Mouse (Mus musculus) 3T3-L1 (cell line): ENCODE data around the gene Rapgef2.
"Not testable (repeated sequence)": the region's sequence is repeated elsewhere in the genome, so short reads cannot be mapped to it uniquely, and the experiment has no call there.

Experiments
- DNase-seq: peaks from one replicate; pipeline ENCODE4 v3.0.0-alpha.2; 2015; ENCODE audit warnings: low read depth, low spot score

Gene Rapgef2

GRCm38 (mm10) chr3:79233478-79234415 is 52.6 kb downstream of the Rapgef2 start:
- peak; percentile 84 for DNase-seq

DNA sequence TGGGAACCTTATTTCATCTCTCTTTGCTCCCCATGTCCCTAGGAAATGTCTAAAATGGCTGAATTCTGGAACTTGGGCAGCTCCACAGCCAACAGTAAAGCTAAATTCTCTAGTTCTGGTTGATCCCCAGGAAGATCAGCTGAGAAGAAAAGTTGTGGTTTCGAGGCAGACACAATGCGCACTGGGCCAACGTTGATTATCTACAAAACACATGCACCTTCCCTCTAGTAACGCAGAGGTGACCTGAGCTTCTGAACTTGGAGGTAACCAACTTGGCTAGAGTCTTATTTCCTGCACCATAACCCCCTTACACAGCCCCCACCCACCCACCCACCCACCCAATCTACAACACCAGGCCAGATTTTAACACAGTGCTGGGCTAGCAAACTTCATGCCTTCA is 55.6 kb downstream of the Rapgef2 start:
- no peak for DNase-seq

DNA sequence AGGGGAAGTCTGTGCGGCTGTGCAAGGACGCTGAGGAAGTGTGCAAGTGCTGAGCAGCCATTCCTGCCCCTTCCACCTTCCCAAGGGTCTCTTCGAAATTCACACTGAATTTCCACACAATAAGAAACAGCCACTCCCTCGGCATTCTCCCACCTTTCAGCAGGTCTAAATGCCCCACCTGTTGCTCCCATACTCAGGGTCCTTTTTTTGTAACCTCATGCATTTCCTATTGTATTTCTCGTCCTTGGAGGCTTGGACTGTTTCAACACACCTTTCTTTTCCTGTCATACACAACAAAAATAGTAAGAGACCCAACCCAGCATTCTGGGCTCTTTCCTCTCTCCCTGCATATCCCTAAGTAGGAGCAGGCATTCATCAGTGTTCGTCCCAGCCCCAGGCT is 56.8 kb downstream of the Rapgef2 start:
- no peak for DNase-seq

- DNase-seq, result no peak
Observed at GRCm38 (mm10) chr3:79228304-79228703, 58.0 kb downstream of the Rapgef2 start.

GRCm38 (mm10) chr3:79227356-79228088 is 58.8 kb downstream of the Rapgef2 start:
- DNase-seq, result no peak

DNA sequence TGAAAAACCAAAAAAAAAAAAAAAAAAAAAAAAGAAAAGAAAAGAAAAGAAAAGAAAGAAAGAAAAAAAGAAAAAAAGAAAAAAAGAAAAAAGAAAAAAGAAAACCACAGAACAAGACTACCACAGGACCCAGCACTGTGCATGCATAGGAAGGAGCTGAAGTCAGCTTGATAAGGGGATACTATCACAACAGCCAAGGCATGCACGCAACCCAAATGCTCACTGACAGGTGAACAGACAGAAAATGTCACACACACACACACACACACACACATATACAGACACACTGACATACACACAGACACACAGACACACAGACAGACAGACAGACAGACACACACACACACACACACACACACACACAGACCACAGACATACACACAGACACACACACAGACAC is 59.5 kb downstream of the Rapgef2 start:
- DNase-seq, result not testable (repeated sequence)

DNA sequence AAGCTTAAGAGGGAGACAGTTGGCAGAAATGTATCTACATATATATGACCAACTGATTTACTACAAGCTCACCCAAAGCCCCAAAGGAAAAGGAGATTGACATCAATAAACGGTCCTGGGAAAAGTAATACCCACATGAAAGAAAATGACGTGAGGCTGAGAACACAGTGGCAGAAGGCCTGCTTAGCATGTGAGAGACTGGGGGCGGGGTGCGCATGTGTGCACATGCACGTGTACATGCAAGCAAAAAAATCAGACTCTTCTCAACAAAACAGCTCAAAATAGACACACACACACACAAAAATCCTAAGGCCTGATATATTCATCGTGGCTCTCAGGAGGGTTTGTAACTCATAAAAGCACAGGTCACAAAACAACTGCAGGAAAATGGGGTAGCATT is 60.4 kb downstream of the Rapgef2 start:
- DNase-seq, result no peak

DNA sequence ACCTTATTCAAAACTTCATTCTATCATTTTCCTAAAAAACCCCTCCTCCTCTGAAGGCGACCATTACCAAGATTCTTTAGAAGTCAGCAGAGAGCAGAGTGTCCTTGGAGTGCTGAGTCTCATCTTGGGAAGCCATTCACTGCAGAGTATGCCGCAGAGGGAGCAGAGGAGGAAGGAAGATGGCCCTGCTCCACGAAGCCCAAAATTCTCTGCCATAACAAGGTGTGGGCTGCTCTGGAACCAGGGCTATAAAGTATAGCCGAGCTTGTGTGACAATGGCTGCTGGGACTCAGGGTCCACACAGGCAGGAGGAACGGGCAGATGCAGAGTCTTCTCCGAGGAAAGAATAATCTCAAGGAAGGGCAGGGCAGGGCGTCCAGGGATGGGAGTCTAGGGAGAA is 62.0 kb downstream of the Rapgef2 start:
- no peak for DNase-seq

DNA sequence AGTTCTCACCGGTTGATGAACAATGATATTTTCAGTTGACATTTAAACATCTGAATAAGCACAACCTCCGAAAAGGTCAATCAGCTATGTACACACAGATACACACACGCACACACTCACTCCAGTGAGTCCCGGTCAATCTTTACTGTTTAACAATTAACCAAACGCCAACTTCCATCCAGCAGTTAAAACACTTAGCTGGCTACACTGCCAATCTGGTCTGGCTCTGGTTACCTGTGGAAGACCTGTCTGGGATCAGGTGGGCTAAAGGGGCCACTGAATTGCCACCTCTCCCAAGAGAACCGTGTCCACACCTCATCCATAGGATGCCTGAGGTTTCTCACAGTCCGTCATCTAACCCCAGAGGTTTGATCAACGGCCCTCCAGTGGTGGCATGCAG is 63.0 kb downstream of the Rapgef2 start:
- no peak for DNase-seq

DNA sequence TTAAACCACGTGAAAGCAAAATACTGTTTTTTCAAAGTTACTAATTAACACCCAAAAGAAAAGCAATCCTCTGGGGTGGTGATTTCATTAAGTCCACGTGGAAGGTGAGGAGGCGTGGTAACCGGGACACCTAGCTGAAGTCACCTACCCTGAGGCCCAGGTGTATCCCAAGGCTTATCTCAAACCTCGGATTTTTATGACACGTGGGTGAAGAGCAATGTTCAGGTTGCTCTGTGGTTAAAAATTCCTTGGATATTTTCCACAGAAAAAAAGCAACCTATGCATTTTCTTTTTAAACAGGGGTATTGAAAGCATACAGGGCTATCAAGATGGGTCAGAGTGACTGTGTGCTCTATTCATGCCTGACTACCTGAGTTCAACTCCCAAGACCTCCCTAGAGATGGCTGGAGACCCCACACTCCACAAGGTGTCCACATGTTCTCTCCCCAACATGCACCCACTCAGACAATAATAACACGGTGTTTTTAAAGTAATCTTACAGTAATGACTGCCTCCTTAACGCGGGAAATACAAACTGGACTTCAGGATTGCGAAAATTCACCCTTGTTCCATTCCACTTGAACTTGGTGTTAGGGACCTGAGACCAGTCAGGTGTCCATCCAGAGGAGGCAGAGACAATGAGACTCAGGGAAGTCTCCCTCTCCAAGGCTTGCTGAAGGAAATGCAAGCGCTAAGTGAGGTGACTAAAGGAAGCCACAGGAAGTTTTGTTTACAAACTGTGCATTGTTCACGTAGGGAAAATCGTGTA is 63.9 kb downstream of the Rapgef2 start:
- DNase-seq, result no peak

DNA sequence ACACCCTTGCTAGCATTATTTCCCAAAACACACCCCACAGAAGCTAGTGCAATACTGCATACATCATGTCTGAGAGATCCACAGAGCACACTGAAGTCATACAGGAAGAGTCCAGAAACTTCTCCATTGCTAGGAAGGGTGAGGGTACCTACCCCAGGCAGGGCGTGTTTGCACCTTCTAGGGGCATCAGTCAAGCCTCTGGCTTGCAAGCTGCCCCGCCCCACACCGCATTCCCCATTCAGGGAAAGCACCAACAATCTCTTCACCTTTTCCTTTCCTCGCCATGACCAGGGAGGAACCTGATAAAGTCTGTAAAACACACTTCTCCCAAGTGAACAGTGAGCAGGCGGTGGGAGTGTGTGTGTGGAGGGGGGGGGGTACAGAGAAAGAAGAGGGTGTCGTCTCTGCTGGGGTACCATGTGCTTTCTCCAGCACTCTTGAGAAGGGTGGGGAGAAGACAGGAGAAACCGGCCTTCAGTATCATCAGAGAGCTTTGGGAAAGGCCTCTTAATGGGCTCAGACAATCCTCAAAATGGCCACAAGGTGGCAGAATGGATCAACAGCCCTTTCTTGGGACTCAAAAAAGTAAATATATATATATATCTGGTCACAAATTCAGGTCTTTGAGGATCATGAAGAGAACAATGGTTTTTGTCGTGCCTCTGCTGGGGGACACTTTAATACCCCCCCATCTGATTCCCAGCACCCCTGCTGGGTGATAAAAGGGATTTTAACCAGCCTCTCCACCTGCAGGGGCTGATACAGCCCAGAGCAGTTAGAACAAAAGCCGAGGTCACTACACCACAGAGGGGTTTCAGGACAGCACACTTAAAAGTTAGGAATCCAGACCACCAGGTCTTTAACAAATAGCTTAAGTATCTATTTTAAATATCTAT is 64.8 kb downstream of the Rapgef2 start:
- DNase-seq, result peak; percentile 86

- no peak for DNase-seq
Observed at GRCm38 (mm10) chr3:79219144-79219930, 67.0 kb downstream of the Rapgef2 start.

GRCm38 (mm10) chr3:79218566-79219051 is 67.7 kb downstream of the Rapgef2 start:
- no peak for DNase-seq

DNA sequence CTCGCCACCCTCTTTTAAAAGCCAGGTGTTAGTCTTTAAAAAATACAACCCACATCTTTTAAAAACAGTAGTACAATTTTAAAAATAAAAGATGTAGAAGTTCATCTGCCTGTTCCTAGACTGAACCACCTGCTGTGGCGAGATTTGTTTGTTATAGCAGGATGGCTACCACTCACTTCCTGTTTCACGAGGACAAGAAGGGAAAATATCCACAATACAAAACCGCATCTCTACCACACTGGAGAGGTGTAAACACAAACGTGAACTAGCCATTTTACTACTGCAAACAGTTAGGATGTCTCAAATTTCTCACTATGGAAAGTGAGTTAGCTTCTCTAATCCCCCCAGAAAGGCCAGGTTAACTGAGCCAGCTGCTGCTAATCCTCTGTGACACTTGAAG is 76.1 kb downstream of the Rapgef2 start:
- no peak for DNase-seq

- no peak for DNase-seq
Observed at GRCm38 (mm10) chr3:79207216-79207615, 79.1 kb downstream of the Rapgef2 start.

DNA sequence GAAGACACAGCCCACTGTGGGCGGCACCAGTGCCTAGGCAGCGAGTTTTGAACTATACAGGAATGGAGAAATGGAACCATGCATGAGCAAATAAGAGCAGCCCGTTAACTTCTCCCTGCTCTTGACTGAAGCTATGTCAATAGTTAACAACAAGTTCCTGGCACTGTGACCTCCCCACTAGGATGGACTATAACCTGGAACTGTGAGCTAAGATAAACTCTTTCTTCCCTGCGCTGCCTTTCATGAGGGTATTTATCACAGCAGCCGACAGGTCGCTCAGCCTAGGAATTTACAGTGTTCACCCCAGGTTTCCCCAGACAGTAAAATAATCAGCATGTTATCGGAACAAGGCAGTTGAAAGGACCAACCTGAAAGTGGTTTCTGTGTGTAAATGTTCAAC is 79.8 kb downstream of the Rapgef2 start:
- no peak for DNase-seq

DNA sequence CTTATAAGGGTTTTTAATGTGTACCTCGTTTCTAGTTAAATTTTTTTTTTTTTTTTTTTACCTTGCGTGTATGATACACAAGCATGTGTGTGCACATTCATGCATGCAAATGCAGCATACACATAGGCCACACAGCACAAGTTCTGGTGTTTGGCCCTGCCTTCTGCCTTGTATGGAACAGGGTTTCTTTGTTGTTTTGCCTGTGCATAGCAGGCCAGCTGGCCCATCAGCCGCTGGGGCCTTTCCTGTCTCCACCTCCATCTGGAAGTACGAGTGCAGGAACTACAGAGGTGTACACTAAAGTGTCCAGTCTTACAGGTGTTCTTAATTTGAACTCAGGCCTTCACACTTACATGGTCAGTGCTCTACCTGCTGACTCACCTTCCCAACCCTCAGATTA is 80.3 kb downstream of the Rapgef2 start:
- no peak for DNase-seq

GRCm38 (mm10) chr3:79205112-79205511 is 81.2 kb downstream of the Rapgef2 start:
- no peak for DNase-seq

- no peak for DNase-seq
Observed at GRCm38 (mm10) chr3:79204261-79204660, 82.1 kb downstream of the Rapgef2 start.

DNA sequence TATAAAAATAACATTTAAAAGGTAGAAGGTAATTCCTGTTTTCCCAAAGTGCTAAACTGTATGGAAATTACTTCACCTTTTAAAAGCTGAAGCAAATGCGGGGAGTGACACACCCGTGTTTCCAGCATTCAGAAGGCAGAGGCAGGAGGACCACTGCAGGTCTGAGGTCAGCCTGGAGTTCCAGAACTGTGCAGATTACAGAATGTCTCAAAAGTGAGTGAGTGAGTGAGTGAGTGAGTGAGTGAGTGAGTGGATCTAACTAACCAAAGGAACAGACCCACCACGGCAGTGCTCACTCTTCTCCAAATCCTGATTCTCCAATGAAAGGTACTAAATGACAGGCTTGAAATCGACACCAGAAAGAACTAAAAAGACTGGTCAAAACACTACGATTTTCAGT is 82.5 kb downstream of the Rapgef2 start:
- no peak for DNase-seq
